Mouse (Mus musculus) brain, adult 2 months (tissue): ENCODE measurements at regions not wholly inside any gene's neighbourhood (a gene's known extent, or its start where the extent isn't known, plus 50 kb on each side); places are given as distances from the start of the nearest gene placed in this dataset.

ENCODE experiments used
- DNase-seq: peaks from one replicate; pipeline ENCODE4 v3.0.0; 2011; ENCODE audit warnings: low read depth, low spot score

DNA sequence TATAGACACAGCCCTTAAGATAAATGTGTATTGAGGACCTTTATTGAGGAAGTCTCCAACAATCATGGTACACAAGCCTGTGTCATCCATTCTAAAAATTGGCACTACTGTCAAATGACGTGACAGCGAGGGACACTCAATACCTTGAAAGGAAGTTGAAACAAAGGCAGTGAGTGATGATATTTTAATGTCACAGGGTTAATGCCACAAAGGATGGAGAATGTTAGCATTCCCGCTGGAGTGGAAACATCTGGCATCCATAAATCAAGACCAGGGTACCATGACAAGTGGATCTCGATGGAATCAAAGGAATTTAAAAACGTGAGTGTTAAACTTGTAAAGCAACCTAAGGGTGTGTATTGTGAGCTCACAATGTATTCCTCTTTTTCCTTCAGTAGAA is 441.5 kb downstream of the Basp1 start:
- DNase-seq = no peak

DNA sequence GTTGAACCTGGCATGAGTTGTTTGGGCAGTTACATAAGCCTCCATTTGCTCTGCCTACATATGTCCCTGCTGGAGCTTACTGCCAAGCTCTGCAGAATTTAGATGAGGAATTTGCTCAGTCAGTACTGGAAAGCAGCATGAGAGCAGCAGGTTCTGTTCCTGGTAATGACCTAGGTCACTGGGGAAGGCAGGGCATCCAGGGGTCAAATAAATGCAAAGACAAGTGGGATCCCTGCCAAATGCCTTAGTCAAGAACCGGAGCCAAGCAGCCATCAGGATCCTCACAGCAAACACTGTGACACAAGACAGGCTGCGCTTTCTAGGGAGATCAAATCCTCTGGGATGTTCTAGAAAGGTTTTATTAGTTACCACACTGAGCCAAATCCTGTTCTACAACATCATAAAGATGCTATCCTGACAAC is 444.2 kb downstream of the Basp1 start:
- DNase-seq = peak; percentile 95

DNA sequence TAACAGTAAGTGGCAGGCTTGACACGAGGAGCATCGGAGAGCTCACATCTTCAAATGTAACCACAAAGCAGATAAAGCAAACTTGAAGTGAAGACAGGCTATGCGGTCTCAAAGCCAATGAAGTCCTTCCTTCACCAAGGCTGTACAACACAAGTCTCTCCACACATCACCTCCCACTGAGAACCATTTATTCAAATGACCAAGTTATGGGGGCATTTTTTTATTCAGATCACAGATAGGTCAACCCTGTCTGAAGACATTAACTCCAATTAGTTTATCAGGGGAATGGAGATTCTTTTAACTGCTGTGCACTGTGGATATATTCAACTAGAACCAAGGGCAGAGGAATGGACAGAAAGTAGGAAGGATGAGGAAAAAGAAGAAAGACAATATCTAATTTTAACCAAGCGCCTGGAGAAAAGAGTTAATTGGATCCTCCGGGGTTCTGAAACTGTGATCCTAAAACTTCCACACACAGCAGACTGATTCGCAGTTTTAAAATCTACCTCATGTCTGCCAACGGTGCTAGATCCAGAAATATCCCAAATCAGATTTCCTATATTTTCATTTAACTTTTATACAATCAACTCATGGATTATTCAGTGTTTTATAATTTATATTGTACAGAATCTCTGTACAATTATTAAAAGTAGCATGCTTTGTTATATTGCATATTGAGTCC is 444.8 kb downstream of the Basp1 start:
- DNase-seq = peak; percentile 68

DNA sequence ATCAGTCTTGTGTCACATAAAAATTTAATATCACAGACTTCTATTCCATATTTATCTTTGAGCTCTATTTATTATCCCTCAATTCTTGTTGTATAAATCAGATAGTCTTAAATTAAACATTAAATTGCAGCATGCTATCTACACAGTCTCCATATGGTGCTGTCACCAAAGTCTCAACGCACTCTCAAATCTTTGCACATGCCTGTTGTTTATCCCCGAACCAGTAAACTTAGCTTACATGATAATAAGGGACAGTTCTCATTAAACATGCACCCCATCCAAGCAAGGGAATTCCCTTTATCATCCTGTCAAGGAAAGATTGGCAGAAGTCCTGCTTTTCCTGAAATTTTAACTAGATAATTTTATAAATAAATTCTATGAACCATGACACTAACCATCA is 483.8 kb downstream of the Basp1 start:
- DNase-seq = no peak

DNA sequence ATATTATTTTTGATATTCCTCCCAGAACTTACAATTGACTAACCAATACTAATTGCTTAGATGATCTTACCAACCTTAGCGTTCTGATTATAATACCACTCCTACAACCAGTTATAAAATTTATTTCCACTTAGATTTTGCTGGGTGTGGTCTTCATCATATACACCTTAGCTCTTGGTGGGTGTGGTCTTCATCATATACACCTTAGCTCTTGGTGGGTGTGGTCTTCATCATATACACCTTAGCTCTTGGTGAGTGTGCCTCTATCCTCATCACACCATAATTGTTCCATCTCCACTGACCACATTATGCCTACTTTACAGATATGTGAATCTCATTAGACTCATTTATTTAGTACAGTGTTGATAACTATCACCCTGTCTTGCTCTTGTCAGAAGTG is 501.7 kb downstream of the Basp1 start:
- no peak for DNase-seq

DNA sequence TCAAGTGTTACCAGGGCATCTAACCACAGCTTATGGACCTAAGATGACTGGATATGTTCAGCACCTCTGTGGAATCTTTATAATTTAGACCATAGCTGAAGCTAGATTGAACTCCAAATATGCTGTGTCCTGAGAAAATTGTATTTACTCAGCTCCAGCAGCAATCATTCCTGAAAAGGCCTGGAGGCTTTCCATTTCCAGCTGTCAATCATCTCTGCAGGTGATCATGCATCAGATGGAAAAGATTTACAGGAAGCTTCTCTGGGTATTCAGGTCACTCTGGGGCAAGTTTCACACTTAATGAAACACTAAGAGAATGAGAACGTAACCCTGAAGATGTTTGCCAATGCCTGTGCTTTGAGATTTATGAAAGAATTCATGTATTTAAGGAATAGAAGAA is 502.1 kb downstream of the Basp1 start:
- DNase-seq = peak; percentile 19

DNA sequence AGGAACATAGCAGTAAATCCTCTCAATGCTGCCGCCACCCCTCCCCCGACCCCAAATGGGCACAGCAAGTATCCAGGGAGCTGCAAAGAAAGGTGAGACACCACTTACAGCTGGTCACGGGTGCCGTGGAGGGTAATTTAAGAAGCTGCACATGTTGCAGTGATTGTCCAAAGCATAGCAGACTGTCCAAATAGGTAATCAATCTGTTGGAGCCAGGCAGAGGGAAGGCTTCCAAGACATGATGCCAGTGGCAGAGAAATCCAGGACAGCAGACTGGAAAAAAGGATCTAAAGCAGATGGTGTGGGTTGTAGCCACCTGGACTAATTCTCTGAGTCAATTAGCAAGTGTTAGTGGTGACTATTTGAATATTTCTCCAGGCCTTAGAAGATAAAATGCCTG is 506.6 kb downstream of the Basp1 start:
- DNase-seq = peak; percentile 94

DNA sequence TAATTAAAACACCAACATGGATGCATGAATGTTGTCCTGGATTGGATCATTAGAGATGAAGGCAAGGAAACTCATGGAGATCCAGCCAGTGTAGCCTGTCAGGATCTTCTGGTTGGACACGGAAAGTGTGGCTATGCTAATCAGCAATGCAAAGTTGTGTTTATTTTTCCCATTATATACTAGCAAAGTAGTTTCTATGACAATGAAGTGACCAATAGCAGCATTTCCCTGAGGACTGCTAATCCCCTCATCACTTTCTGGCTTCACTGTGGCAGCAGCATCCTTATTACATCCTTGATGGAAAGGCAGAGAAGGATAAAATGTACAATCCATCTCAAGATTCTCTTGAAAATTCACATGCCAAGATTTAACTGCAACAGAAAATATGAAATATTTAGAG is 534.7 kb downstream of the Basp1 start:
- no peak for DNase-seq

DNA sequence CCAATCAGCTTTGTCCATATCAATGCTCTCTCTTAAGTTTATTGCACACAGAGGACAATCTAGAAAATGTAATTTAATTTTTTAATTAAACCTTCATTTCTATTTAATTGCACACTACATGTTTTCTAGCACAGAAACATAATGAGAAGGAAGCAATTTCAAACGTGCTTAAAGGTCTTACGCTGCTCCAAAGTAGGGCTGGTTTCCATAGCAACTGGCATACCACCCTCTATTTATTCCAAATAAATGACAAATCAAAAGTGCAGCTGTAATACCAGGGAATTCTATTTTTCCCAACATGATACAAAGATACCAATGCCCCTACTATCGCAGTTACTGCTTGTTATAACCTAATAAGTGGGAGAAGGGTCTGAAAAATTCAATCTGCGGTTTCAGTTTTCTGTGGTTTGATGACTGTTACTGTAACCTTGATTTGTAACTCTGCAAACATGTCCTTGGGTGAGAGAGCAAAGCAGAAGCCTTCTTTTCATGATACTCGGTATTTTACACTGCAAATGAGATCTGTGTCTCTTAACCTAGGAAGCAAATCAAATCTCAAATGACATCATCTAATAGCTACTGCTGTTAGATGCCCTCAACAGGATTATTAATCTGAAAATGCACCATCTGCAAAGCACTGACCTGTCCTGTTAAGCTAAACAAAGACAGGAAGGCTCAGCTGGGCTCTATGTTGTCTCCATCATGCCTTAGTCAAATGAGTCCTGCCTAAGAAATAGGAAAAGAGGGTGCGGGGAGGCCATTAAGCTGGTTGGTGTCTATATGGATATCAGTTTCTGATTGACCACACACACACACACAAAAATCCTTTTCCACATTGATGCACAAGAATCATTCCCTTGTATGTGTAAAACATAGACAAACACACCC is 535.6 kb downstream of the Basp1 start:
- DNase-seq = peak; percentile 59

DNA sequence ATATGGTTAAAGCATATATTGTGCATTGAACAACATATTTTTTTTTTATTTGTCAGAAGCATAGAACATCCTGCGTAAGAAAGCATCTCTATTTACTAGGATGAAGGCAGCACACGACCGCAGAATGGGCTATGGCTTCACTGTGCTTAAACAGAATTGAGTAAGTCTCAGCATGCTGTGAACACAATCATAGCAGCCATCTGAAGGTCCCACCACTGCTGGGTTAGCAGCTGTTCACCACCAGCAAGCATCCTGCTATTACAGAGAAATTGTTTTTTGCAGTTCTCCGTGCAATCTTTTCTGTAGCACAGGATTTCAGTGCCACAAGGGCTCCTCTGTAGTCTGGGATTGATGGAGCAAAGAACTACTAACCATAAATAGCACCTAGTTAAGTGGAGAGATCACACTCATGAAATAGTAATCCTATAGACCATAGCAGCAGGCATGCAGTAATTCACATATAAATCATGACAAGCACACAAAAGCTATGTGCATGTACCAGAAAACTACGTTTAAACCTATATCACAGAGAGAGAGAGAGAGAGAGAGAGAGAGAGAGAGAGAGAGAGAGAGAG is 537.3 kb downstream of the Basp1 start:
- peak; percentile 48 for DNase-seq

DNA sequence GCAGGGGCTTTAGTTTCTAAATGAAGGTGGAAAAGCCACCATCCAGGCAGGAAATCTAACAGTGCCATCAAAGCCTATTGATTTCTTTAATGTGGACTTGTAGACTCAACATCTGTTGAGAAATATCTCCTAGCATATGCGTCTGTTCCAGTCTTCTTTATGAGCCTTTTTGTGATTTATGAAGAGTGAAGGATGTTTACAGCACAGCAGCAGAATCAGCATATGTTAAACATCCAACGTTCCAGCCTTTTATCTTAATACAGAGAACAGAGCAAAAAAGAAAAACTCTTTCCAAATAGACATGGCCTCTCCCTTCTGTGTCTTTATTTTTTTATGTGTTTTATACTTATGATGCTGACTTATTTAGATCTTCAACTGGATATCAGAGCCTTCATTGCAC is 573.3 kb downstream of the Basp1 start:
- DNase-seq = no peak

DNA sequence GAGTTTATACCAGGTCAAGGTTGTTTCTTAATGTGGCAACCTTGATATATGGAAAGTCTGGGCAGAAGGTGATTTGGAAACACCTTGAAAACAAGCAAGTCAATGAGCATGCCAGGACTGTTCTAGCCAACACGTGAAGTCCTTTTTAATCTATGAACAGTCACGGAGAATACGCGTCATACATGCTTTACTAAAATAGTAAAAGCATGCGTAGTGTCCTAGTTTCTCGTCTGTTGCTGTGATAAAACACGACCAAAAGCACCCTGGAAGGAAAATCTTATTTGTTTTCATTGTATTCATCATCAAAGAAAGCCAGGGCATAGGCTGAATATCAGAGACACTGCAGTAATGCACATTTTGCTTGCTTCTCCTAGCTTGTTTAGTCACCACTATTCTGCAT is 575.2 kb downstream of the Basp1 start:
- DNase-seq = peak; percentile 10

DNA sequence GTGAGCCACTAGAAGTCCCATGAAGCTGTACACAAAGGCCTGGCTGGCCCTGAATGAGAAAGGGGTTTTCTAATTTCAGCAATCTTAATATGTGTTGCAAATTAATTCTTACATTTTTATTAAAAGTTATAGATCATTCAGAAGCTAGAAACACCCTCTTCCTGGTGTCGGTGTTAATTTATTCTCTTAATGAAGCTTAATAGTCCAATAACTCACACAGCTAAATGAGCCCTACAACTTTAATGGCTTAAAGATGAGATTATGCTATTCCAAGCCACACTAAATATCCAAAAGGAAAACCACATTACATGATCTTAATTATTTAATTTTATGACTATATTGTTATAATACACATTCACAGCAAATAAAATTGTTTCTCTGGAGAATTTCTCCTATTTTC is 585.7 kb downstream of the Basp1 start:
- no peak for DNase-seq

DNA sequence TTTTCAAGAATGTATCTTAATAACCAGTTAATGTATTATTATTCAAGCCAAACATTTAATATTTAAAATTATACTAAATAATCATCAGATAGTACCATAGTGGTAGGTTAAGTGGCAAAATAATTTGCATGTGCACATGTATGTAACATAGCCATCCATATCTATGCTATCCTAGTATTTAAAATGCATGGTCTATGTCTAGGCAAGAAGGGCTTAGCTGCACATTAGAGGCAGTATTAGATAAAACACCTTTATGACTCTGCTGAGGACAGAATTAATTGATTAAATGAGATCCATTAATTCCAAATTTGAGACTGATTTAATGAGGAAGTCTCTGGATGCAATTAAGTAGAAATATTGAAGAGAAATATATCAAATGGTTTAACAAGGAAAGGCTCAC is 586.3 kb downstream of the Basp1 start:
- DNase-seq = no peak

DNA sequence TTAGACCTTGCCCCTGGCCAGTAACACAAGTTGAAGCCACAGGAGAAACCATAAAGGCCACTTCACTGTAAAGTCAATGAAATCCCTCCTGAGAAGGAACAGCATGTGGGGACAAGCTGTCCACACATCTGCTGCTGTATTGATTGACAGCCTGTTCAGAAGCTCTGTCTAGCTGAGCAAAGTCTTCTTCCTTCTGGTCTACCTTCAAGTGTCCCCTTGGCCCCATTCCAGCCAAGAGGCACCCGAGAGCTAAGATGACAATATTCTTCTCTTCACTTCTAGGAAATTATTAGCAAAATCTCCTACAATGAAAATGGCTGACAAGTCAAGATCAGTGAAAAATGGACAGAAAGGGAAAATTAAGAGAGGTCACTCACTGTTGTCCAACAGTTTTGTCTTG is 616.7 kb downstream of the Basp1 start:
- DNase-seq = no peak

DNA sequence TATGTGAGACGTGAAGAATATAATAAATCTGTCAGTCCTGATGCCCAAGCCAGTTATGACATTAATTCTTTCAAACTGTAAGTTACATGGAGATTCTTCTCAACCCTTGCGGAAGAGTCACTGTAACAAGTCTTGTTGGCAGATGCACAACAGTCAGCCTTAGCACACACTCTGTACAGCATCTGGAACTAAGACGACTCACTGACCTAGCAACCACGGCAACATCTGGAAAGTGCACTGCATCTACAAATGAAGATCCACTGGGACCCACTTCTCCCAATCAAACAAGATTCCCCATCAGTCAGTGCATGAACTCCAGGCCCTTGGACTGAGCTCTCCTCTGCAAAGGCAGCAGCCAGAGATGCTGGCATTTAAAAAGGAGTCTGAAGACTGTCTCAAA is 620.2 kb downstream of the Basp1 start:
- no peak for DNase-seq

DNA sequence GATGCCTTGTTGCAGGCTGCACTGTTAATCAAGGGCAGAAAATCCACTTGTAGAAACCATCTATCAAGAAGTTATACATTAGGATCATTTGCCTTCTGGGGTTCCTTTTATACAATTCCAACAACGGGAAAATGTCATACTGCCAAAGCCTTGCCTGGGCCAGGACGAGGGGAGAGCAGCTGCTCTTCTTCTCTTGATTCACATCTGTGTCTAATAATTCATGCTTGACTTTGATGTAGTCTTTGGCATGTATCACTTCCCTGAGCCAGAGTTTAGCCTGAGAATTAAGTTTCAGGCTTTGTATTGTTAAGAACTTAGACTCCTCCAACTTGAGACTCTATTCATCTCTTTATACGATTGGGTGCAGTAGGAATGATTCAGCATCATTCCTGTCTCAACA is 627.2 kb downstream of the Basp1 start:
- no peak for DNase-seq

DNA sequence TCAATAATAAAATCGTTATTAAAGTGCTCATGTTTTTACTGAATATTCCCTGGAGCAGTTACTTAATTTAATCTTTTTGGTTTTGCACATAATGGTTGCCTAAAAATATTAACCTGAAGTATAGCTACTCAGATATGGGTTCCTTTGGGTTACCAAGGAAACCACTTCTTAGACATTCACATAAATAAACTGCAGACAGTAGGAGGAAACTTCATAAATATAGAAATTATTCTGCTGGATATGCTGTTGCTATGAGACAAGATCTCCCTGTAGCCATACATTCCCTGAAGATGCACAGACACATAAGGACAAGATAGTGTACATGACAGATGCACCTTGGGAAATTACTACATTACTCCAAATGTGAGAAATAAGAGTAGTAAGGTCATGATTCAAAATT is 635.3 kb downstream of the Basp1 start:
- peak; percentile 59 for DNase-seq

DNA sequence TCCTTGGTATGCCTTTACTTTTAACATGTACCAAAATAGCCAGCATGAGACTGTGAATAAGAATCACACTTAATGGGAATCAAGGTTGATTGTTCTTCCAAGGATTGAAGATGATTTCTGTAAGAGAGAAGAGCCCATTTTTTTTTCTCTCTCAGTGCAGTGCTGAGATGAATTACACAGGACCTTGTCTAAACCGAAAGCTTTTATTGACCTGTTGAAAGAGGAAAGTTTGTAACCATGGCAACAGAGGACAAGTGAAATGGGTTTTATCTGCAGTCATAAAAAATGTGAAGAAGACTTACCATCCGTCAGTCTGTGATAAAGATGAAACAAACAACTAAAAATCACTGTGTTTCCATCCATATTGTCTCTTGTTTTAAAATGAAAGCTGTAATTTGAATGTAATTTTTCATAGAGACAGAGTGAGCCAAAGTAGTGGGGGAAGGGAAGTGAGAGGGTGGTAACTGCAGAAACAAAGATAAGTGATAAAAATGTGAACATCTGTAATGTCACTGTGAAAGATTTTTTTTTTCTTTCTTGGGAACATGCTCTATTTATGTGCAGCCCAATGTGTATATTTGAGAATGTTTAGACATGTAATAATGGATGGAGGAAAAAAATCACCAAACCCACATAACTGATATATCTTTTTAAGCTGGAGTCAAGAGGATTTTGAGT is 661.9 kb downstream of the Basp1 start:
- DNase-seq = peak; percentile 40

DNA sequence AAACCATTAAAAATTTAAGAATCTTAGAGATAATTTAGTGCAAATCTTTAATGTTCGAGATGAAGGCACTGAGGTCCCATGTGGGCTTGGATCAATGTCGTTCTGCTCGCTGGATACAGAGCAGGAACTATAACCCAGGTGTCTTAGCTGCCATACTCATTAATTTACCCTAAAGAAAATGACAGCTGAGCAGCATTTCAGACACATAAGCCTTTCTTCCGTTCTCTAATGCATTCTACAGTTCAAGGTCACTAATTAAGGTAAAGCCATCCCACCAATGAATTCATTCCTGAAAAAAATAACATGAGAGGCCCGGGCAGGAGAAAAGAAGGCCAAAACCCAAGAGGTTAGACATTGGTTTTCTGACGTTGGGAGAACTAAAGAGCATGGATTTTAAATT is 670.3 kb downstream of the Basp1 start:
- DNase-seq = no peak

DNA sequence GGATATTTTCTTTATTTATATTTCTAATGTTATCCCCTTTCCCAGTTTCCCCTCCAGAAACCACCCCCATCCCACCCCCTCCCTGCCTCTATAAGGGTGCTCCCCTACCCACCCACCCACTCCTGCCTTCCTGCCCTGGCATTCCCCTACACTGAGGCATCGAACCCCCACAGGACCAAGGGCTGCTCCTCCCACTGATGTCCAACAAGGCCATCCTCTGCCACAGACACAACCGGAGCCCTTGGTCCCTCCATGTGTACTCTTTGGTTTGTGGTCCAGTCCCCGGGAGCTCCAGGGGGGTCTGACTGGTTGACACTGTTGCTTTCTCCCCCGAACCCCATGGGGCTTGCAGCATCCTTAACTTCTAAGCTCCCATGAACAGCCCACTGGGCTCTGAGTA is 688.4 kb downstream of the Basp1 start:
- no peak for DNase-seq

DNA sequence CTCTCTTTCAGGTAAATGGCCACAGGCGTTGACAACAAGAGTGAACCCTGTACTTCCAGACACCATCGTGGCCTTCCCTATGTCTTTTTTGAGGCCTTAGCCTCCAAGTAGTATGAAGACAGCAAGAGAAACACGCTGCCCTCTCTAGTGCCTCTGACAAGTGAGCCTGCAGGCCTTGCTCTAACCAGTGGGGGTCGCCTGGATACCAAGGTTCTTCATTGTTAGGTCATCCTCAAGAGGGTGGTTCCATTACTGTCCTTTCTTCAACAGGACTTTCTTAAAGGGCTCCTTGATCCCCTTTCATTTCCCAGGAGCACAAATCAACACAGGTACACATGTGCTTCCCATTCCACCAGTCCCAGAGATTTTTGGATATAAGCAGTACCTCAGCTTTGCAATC is 688.9 kb downstream of the Basp1 start:
- peak; percentile 70 for DNase-seq
